Mouse (Mus musculus): ENCODE results near the gene Gm21885.

GRCm38 (mm10) chr11:94321931-94322400 is 40.3 kb downstream of the Gm21885 start, which contains the start of gene Luc7l3:
- peak; percentile 98 for TF ChIP-seq POLR2A (IDR thresholded peaks at IDR 0.05; ENCODE audit: control insufficient read depth, extremely low read depth, insufficient read depth, low read length, poor library complexity)
- peak; percentile 56; the same call in 1 of the 2 replicates for TF ChIP-seq CTCF (IDR thresholded peaks at IDR 0.05; ENCODE audit: borderline replicate concordance, control insufficient read depth, extremely low read depth, insufficient read depth, low read length, poor library complexity)
